ENCODE assay signal across 21 mouse cellular contexts in the genomic region with DNA sequence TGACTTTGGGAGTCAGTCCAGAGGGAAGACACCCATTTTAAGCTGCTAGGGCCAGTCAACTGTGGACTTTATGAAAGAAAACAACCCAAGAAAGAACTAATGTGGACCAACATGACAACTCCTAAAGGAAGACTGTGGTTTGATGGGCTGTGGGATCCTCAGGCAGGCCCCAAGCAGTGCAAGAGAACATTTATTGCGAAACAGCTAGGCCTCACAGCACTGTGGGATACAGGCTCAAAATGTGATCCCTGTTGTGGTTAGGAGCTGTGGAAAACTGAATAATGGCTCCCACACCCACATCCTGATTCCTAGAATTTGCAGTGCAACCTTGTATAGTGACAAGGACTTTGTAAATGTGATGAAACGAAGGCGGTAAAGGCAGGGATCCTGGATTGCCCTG.
DNase-seq lines count a peak whose midpoint lies in the region; ATAC-seq lines count a peak whose summit lies in the region.
"Had no signal": no experiment of that assay in that cellular context is flagged by ENCODE, and none has a peak within 500 bp of the region (broad histone marks: within the 10 kb centered on the region; RNA-seq: fewer than 3 reads in every experiment).

No protein-coding gene starts in this region.

- no peak for ATAC-seq in forebrain, embryonic 11.5 days (replicated peaks; ENCODE audit: low FRiP score)
- no peak for ATAC-seq in forebrain, embryonic 14.5 days
- 0 out of 2 replicates have a peak, but pooled peaks have one; percentile 25 for ATAC-seq in common myeloid progenitor, adult 5-6 weeks (replicated peaks; ENCODE audit: low read depth, poor library complexity, severe bottlenecking)
- peak; percentile 64 for ATAC-seq in megakaryocyte progenitor cell, adult 5-6 weeks (replicated peaks; ENCODE audit: poor library complexity)
- ATAC-seq: forebrain, embryonic 13.5 days; hindbrain, embryonic 16.5 days; inflammation-experienced regulatory T-cells, adult 6 months; intestine, postnatal 0 days had no signal

- H3K27ac ChIP-seq in forebrain, embryonic 11.5 days (ENCODE audit: low read depth, low read length) = no peak overlapping the region
- H3K27ac ChIP-seq in forebrain, embryonic 14.5 days (ENCODE audit: low read depth, low read length) = no peak overlapping the region
- H3K27ac ChIP-seq: forebrain, embryonic 13.5 days; heart, adult 2 months; hindbrain, embryonic 12.5 days had no signal

- H3K4me3 ChIP-seq in forebrain, embryonic 11.5 days (ENCODE audit: low read depth, low read length) = no peak overlapping the region
- no peak overlapping the region for H3K4me3 ChIP-seq in forebrain, embryonic 14.5 days (ENCODE audit: low read depth, low read length)
- H3K4me3 ChIP-seq: forebrain, embryonic 13.5 days; heart, adult 2 months; hindbrain, embryonic 12.5 days had no signal

- no peak overlapping the region for H3K4me2 ChIP-seq in forebrain, embryonic 11.5 days (ENCODE audit: low read depth, low read length, severe bottlenecking)
- no peak overlapping the region for H3K4me2 ChIP-seq in forebrain, embryonic 14.5 days (ENCODE audit: low read length)
- H3K4me2 ChIP-seq: forebrain, embryonic 13.5 days; hindbrain, embryonic 12.5 days had no signal

- peak; percentile 17 for DNase-seq in forebrain, embryonic 11.5 days (ENCODE audit: low spot score)
- DNase-seq in forebrain, embryonic 14.5 days (ENCODE audit: low spot score) = no peak
- DNase-seq in 3T3-L1 (ENCODE audit: low read depth, low spot score) = peak; percentile 2
- DNase-seq in adrenal gland, postnatal 25 days = no peak
- DNase-seq in thymus, postnatal 10 days (ENCODE audit: low spot score in 2 of 2) = no peak
- DNase-seq: adrenal gland, postnatal 14 days; cerebellum, adult 18-20 months; cerebellum, adult 9-11 months; cerebellum, postnatal 36 days; gastrocnemius, postnatal 36 days; heart, adult 2 months; heart, postnatal 10 days; heart, postnatal 4 days had no signal

- no peaks in the 10 kb centered on the region for H3K36me3 ChIP-seq in forebrain, embryonic 11.5 days (ENCODE audit: control insufficient read depth, insufficient read depth, low read length)
- H3K36me3 ChIP-seq in forebrain, embryonic 14.5 days (ENCODE audit: control insufficient read depth, insufficient read depth, low read length) = no peaks in the 10 kb centered on the region
- H3K36me3 ChIP-seq: G1E; hindbrain, embryonic 12.5 days had no signal

- no peak overlapping the region for H3K9ac ChIP-seq in forebrain, embryonic 11.5 days (ENCODE audit: low read length)
- H3K9ac ChIP-seq in forebrain, embryonic 14.5 days (ENCODE audit: low read length) = no peak overlapping the region
- H3K9ac ChIP-seq: forebrain, embryonic 13.5 days; hindbrain, embryonic 12.5 days had no signal

- no peaks in the 10 kb centered on the region for H3K4me1 ChIP-seq in forebrain, embryonic 11.5 days (replicated peaks; ENCODE audit: control insufficient read depth, insufficient read depth, low read length)
- H3K4me1 ChIP-seq in forebrain, embryonic 14.5 days (ENCODE audit: control insufficient read depth, insufficient read depth, low read length) = no peaks in the 10 kb centered on the region
- H3K4me1 ChIP-seq: forebrain, embryonic 13.5 days; hindbrain, embryonic 12.5 days had no signal

- H3K9me3 ChIP-seq in forebrain, embryonic 11.5 days (ENCODE audit: control insufficient read depth, low read length) = peaks cover 5% of the 10 kb centered on the region
- H3K9me3 ChIP-seq in forebrain, embryonic 14.5 days (replicated peaks; ENCODE audit: control insufficient read depth, low read length) = no peaks in the 10 kb centered on the region
- H3K9me3 ChIP-seq: hindbrain, embryonic 12.5 days had no signal

- no peaks in the 10 kb centered on the region for H3K27me3 ChIP-seq in forebrain, embryonic 11.5 days (ENCODE audit: control insufficient read depth, insufficient read depth, low read length)
- no peaks in the 10 kb centered on the region for H3K27me3 ChIP-seq in forebrain, embryonic 14.5 days (replicated peaks; ENCODE audit: control insufficient read depth, insufficient read depth, low read length)
- H3K27me3 ChIP-seq: forebrain, embryonic 13.5 days; hindbrain, embryonic 12.5 days had no signal

- WGBS in forebrain, embryonic 11.5 days = 89% methylated on average over 3 of the region's 3 CpGs
- WGBS in forebrain, embryonic 14.5 days = 88% methylated on average over 3 of the region's 3 CpGs

Comparison
In these comparisons a context has a peak if more than half of its experiments do, and no peak if none do; other contexts are left out.
1. DNase-seq: peak in forebrain, embryonic 11.5 days (single experiment) and 3T3-L1 (single experiment); none in forebrain, embryonic 14.5 days (single experiment), adrenal gland, postnatal 25 days (single experiment) and thymus, postnatal 10 days (0 of 2).
2. ATAC-seq: peak in common myeloid progenitor, adult 5-6 weeks (single experiment) and megakaryocyte progenitor cell, adult 5-6 weeks (single experiment); none in forebrain, embryonic 11.5 days (single experiment) and forebrain, embryonic 14.5 days (single experiment).